Mouse (Mus musculus) limb, embryonic 13.5 days (tissue): ENCODE results near the gene Sel1l. TPM values are rescaled to one million over a fixed set of nuclear protein-coding genes. Genes with fewer than 3 reads are reported as not detected.

ENCODE experiments used
- ATAC-seq: fragments of 200-750 bp; cut with Nextera tagmentation; 2 replicates; pipeline ENCODE4 v1.8.0; 2017; ENCODE audit warnings: low read depth, moderate number of reproducible peaks, moderate TSS enrichment; ENCODE audit not compliant: low FRiP score
- H3K27ac ChIP-seq: fragments of 300-500 bp; sonication (generic); 2 replicates; pipeline ENCODE4 v1.5.1; 2015; ENCODE audit warnings: inconsistent platforms, mild to moderate bottlenecking, moderate library complexity
- H3K27me3 ChIP-seq: fragments of 300-500 bp; sonication (generic); 2 replicates; pipeline ENCODE4 v1.6.1; 2015; ENCODE audit warnings: mild to moderate bottlenecking, inconsistent platforms
- H3K36me3 ChIP-seq: fragments of 300-500 bp; sonication (generic); 2 replicates; pipeline ENCODE4 v1.6.1; 2015; ENCODE audit warnings: inconsistent platforms, mild to moderate bottlenecking, moderate library complexity
- H3K4me1 ChIP-seq: fragments of 300-500 bp; sonication (generic); 2 replicates; pipeline ENCODE4 v1.6.1; 2015; ENCODE audit warnings: inconsistent platforms
- H3K4me2 ChIP-seq: fragments of 300-500 bp; sonication (generic); replicated peaks from 2 replicates; pipeline ENCODE4 v1.6.1; 2015; ENCODE audit warnings: inconsistent platforms, mild to moderate bottlenecking, moderate library complexity
- H3K4me3 ChIP-seq: fragments of 300-500 bp; sonication (generic); 2 replicates; pipeline ENCODE4 v1.5.1; 2015; ENCODE audit warnings: moderate library complexity, mild to moderate bottlenecking, inconsistent platforms
- H3K9ac ChIP-seq: fragments of 300-500 bp; sonication (generic); 2 replicates; pipeline ENCODE4 v1.6.1; 2015; ENCODE audit warnings: mild to moderate bottlenecking, inconsistent platforms
- H3K9me3 ChIP-seq: fragments of 300-500 bp; sonication (generic); 2 replicates; pipeline ENCODE4 v1.6.1; 2016; ENCODE audit warnings: inconsistent platforms
- WGBS: fragments of 180-500 bp; shearing (Covaris S2); methylation state at CpG from one replicate; pipeline ENCODE4 v1.1.7; 2015; 5-methylcytosine and 5-hydroxymethylcytosine counted together
- polyA plus RNA-seq: library from polyadenylated mRNA; unstranded; fragments of >200 nt; fragmentation: Nextera tagmentation; extraction: Ambion mirVana; gene quantifications from 2 replicates; pipeline ENCODE4 v1.2.1, GENCODE M21; 2015

Gene Sel1l
- 98.8 and 106 TPM in 2 replicates for polyA plus RNA-seq

- Histone ChIP-seq H3K9me3 (no peaks in the 10 kb centered on the region), H3K9ac (peak within 1 kb of the TSS; percentile 90), H3K27ac (no peak within 1 kb of the TSS), H3K4me3 (peak within 1 kb of the TSS; percentile 91), H3K27me3 (no peaks in the 10 kb centered on the region), H3K4me1 (peaks cover 14% of the 10 kb centered on the region), H3K4me2 (peak within 1 kb of the TSS; percentile 86), H3K36me3 (peaks cover under 1% of the 10 kb centered on the region; the same call in 1 of the 2 replicates)
- under 1% methylated on average over 30 of the region's 35 CpGs for whole genome bisulfite sequencing
- ATAC-seq: peak; percentile 100
These were observed at the start of gene Sel1l for GRCm38 (mm10) chr12:91849045-91849467. Sel1l (minus strand) TSS chr12:91849157.

- H3K4me2 ChIP-seq: no peak overlapping the region
- no peak overlapping the region for H3K4me3 ChIP-seq
- H3K9ac ChIP-seq: no peak overlapping the region
- no peaks in the 10 kb centered on the region for H3K27me3 ChIP-seq
- no peaks in the 10 kb centered on the region for H3K9me3 ChIP-seq
- no peak overlapping the region for H3K27ac ChIP-seq
- WGBS: 73% methylated on average over 9 of the region's 9 CpGs
- no peaks in the 10 kb centered on the region for H3K36me3 ChIP-seq
- no peak for ATAC-seq
- no peaks in the 10 kb centered on the region for H3K4me1 ChIP-seq
These were observed 43.9 kb upstream of the Sel1l start for GRCm38 (mm10) chr12:91892622-91893560.

GRCm38 (mm10) chr12:91880431-91880830 lies 31.5 kb upstream of the Sel1l start:
- no peak overlapping the region for H3K4me3 ChIP-seq
- no peak overlapping the region for H3K4me2 ChIP-seq
- no peak overlapping the region for H3K27ac ChIP-seq
- peaks cover 17% of the 10 kb centered on the region for H3K4me1 ChIP-seq
- H3K36me3 ChIP-seq: no peaks in the 10 kb centered on the region
- no peak for ATAC-seq
- H3K9me3 ChIP-seq: no peaks in the 10 kb centered on the region
- 77% methylated on average over 13 of the region's 13 CpGs for WGBS
- no peaks in the 10 kb centered on the region for H3K27me3 ChIP-seq
- no peak overlapping the region for H3K9ac ChIP-seq

- Histone ChIP-seq H3K4me2 (peak overlapping the region; percentile 33), H3K27ac (peak overlapping the region; percentile 48; the same call in 1 of the 2 replicates)
These were observed 29.9 kb upstream of the Sel1l start for GRCm38 (mm10) chr12:91878912-91879250.

GRCm38 (mm10) chr12:91878056-91878911 lies 29.3 kb upstream of the Sel1l start:
- Histone ChIP-seq H3K9me3 (no peaks in the 10 kb centered on the region), H3K4me2 (peak overlapping the region; percentile 33), H3K4me3 (no peak overlapping the region), H3K4me1 (peaks cover 21% of the 10 kb centered on the region), H3K9ac (no peak overlapping the region), H3K27me3 (no peaks in the 10 kb centered on the region), H3K36me3 (no peaks in the 10 kb centered on the region), H3K27ac (peak overlapping the region; percentile 49; the same call in 1 of the 2 replicates)
- peak; percentile 52; the same call in 1 of the 2 replicates for ATAC-seq
- WGBS: 44% methylated on average over 21 of the region's 21 CpGs

More at GRCm38 (mm10) chr12:91878912-91879250, 29.9 kb upstream of the Sel1l start:
- Histone ChIP-seq H3K4me3 (no peak overlapping the region), H3K27me3 (no peaks in the 10 kb centered on the region), H3K9me3 (no peaks in the 10 kb centered on the region), H3K4me1 (peaks cover 21% of the 10 kb centered on the region), H3K36me3 (no peaks in the 10 kb centered on the region), H3K9ac (no peak overlapping the region)
- 52% methylated on average over 8 of the region's 8 CpGs for WGBS
- ATAC-seq: peak; percentile 17; the same call in 1 of the 2 replicates

- H3K4me2 ChIP-seq: peak overlapping the region; percentile 33
- 0 out of 2 replicates have a peak overlapping the region, but pooled peaks have one; percentile 49 for H3K27ac ChIP-seq
- H3K4me1 ChIP-seq: peaks cover 21% of the 10 kb centered on the region
- 14% methylated on average over 5 of the region's 5 CpGs for WGBS
- no peaks in the 10 kb centered on the region for H3K27me3 ChIP-seq
- no peaks in the 10 kb centered on the region for H3K9me3 ChIP-seq
- no peak overlapping the region for H3K4me3 ChIP-seq
- no peaks in the 10 kb centered on the region for H3K36me3 ChIP-seq
- H3K9ac ChIP-seq: no peak overlapping the region
- ATAC-seq: peak; percentile 68
These were observed 28.7 kb upstream of the Sel1l start for GRCm38 (mm10) chr12:91877646-91878045.

GRCm38 (mm10) chr12:91870671-91871070 lies 21.7 kb upstream of the Sel1l start:
- H3K27me3 ChIP-seq: no peaks in the 10 kb centered on the region
- H3K4me1 ChIP-seq: peaks cover 6% of the 10 kb centered on the region; the same call in 1 of the 2 replicates
- H3K36me3 ChIP-seq: no peaks in the 10 kb centered on the region
- H3K27ac ChIP-seq: no peak overlapping the region
- H3K4me2 ChIP-seq: no peak overlapping the region
- no peak overlapping the region for H3K4me3 ChIP-seq
- WGBS: 91% methylated on average over 11 of the region's 11 CpGs
- no peak for ATAC-seq
- H3K9me3 ChIP-seq: no peaks in the 10 kb centered on the region
- H3K9ac ChIP-seq: no peak overlapping the region

- Histone ChIP-seq H3K9me3 (no peaks in the 10 kb centered on the region), H3K9ac (no peak overlapping the region), H3K36me3 (no peaks in the 10 kb centered on the region), H3K27ac (no peak overlapping the region), H3K4me2 (no peak overlapping the region), H3K4me3 (no peak overlapping the region), H3K27me3 (no peaks in the 10 kb centered on the region), H3K4me1 (no peaks in the 10 kb centered on the region)
- 60% methylated on average over 4 of the region's 4 CpGs for WGBS
- ATAC-seq: no peak
These were observed 20.4 kb upstream of the Sel1l start for GRCm38 (mm10) chr12:91869352-91869751.

DNA sequence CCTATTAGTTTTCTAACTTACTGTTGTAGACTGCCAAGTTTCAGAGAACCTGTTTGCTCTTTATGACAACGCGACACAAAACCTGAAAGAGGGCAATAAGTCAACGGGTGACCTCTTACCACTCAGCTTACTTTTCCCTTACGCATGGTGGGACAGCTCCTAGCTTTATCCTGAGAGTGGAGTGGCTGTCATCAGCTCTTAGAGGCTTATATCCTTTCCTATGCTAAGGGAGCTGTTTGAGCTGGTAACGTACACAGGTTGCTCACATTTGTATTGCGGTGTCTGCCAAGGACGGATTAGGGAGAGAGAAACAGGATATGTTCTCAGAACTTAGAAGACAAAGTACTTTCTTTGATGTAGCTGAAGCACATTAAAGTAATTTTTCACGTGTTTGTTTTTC lies 5.4 kb upstream of the Sel1l start:
- Histone ChIP-seq H3K4me2 (no peak overlapping the region), H3K27ac (no peak overlapping the region), H3K27me3 (no peaks in the 10 kb centered on the region), H3K4me3 (no peak overlapping the region), H3K36me3 (no peaks in the 10 kb centered on the region), H3K4me1 (no peaks in the 10 kb centered on the region), H3K9ac (no peak overlapping the region), H3K9me3 (no peaks in the 10 kb centered on the region)
- 53% methylated on average over 8 of the region's 8 CpGs for WGBS
- ATAC-seq: no peak

DNA sequence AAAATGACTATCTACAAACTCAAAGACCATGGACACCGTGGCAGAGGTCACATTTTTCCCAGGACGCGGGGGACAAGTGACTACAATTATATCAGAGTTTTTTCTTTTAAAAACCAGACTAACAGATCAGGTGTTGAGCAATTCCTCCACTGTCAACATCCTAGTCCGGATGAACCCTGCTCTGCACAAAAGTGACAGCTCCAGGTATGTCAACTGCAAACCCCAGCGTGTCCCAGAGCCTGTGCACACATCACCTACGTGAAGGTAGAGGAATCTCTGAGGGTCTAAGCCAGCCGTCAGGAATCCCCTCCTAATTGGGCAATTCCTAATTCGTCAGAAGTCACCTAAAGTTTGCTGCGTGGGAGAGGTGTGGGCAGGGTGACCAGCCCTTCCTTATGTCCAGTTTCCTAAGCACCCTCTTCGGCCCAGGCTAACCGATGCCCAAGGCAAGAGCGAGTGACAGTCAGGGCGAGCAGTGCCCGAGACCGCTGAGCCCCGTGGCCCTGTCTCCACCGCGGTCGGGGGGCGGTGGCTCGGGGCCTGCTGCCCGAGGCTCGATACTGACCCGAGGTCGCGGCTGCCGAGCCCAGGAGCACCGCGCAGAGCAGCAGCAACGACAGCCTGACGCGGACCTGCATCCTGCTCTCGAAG lies 438 bp downstream of the Sel1l start:
- peak overlapping the region; percentile 86 for H3K4me2 ChIP-seq
- peaks cover 5% of the 10 kb centered on the region; the same call in 1 of the 2 replicates for H3K36me3 ChIP-seq
- 2% methylated on average over 33 of the region's 33 CpGs for WGBS
- no peaks in the 10 kb centered on the region for H3K27me3 ChIP-seq
- peak; percentile 60 for ATAC-seq
- H3K9me3 ChIP-seq: no peaks in the 10 kb centered on the region
- H3K4me1 ChIP-seq: peaks cover 14% of the 10 kb centered on the region
- no peak overlapping the region for H3K27ac ChIP-seq
- peak overlapping the region; percentile 90 for H3K9ac ChIP-seq
- H3K4me3 ChIP-seq: peak overlapping the region; percentile 91

- Histone ChIP-seq H3K4me2 (no peak overlapping the region), H3K9ac (no peak overlapping the region), H3K4me3 (no peak overlapping the region), H3K27me3 (no peaks in the 10 kb centered on the region), H3K9me3 (no peaks in the 10 kb centered on the region), H3K36me3 (peaks cover 22% of the 10 kb centered on the region), H3K27ac (no peak overlapping the region), H3K4me1 (peaks cover 14% of the 10 kb centered on the region)
- 96% methylated on average over 6 of the region's 6 CpGs for WGBS
- ATAC-seq: no peak
These were observed 2.9 kb downstream of the Sel1l start for GRCm38 (mm10) chr12:91846038-91846437.
